ENCODE assay signal across 8 mouse cellular contexts in the genomic region with DNA sequence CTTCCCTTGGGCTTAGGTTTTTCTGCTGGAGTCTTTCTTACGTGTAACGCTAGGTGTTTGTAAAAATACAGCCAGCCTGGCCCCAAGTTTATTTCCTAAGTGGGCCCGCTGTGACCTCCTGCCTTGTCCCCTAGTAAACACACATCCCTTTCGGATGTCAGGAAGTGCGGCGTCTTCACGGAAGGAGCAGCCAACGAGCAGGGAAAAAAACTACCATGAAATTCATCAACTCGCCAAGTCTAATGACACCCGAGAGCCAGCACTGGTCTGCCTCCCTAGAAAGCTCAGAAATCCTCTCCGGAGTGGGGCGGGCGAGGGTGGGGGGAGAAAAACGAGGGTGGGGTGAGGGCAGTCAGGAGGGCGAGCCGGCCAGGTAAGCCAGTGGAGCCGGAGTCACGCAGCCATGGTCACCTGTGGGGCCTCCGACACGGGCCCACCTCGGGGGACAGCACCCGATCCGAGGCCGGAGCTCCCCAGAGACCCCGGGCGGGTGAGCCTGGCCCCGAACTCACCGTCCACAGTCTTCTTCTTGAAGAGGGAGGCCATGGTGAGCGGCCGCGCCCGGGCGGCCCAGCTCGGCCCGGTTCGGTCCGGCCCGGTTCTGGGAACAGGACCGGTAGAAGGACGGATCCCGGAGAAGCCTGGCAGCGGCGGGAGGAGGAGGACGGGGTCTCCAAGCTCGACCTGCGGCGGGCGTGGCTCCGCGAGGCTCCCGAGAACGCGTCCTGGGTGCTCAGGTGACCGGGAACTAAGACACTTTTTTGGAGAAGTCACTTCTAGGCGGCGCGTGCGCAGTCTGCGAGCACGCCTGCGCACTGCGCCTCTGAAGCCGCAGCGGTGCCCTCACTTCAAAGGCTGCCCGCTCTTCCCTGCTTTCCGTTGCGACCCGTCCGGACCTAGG. TPM values are rescaled to one million over a fixed set of nuclear protein-coding genes. Genes with fewer than 3 reads are reported as not detected.
DNase-seq lines count a peak whose midpoint lies in the region; ATAC-seq and TF ChIP-seq lines count a peak whose summit lies in the region.

A gene (minus strand): TSS at position 764 of the 901 bp plus-strand sequence.

- peak within 1 kb of the TSS; percentile 90 for H3K9ac ChIP-seq in embryonic facial prominence, embryonic 12.5 days
- peak within 1 kb of the TSS; percentile 89 for H3K9ac ChIP-seq in limb, embryonic 14.5 days (ENCODE audit: low read depth, low read length, severe bottlenecking)
- H3K9ac ChIP-seq in midbrain, postnatal 0 days (replicated peaks; ENCODE audit: low read length, poor library complexity, severe bottlenecking): peak within 1 kb of the TSS; percentile 91

- DNase-seq in 3134 (ENCODE audit: extremely low read depth, insufficient read length, low spot score): peak; percentile 92
- DNase-seq in adrenal gland, postnatal 25 days: peak; percentile 83
- peak; percentile 86 for DNase-seq in heart, adult 18-20 months
- peak; percentile 93 for DNase-seq in kidney, adult 2 months
- peak; percentile 91 for DNase-seq in limb, embryonic 14.5 days (ENCODE audit: low spot score)
- DNase-seq in midbrain, postnatal 0 days (ENCODE audit: low spot score): peak; percentile 95
- DNase-seq in spleen, postnatal 36 days (ENCODE audit: low spot score in 2 of 2): peak; percentile 82 to 85

- no peaks in the 10 kb centered on the region for H3K9me3 ChIP-seq in embryonic facial prominence, embryonic 12.5 days
- no peaks in the 10 kb centered on the region for H3K9me3 ChIP-seq in limb, embryonic 14.5 days (ENCODE audit: control insufficient read depth, low read length)
- no peaks in the 10 kb centered on the region for H3K9me3 ChIP-seq in midbrain, postnatal 0 days (ENCODE audit: low read length)

- WGBS in embryonic facial prominence, embryonic 12.5 days: under 1% methylated on average over 68 of the region's 69 CpGs
- WGBS in kidney, adult 2 months: under 1% methylated on average over 69 of the region's 69 CpGs
- WGBS in limb, embryonic 14.5 days: under 1% methylated on average over 60 of the region's 69 CpGs
- under 1% methylated on average over 61 of the region's 69 CpGs for WGBS in midbrain, postnatal 0 days

- ATAC-seq in embryonic facial prominence, embryonic 12.5 days (ENCODE audit: insufficient number of reproducible peaks, insufficient read depth, low FRiP score, low TSS enrichment): peak; percentile 90
- peak; percentile 93 for ATAC-seq in limb, embryonic 14.5 days (ENCODE audit: low FRiP score, low read depth)
- ATAC-seq in midbrain, postnatal 0 days (ENCODE audit: low FRiP score): peak; percentile 93

- H3K4me1 ChIP-seq in embryonic facial prominence, embryonic 12.5 days: peaks cover 2% of the 10 kb centered on the region; the same call in 1 of the 2 replicates
- H3K4me1 ChIP-seq in kidney, adult 2 months (ENCODE audit: control insufficient read depth, insufficient read depth, low read length): peaks cover 11% of the 10 kb centered on the region
- peaks cover 4% of the 10 kb centered on the region; the same call in 1 of the 2 replicates for H3K4me1 ChIP-seq in limb, embryonic 14.5 days (ENCODE audit: control insufficient read depth, insufficient read depth, low read length)
- peaks cover 6% of the 10 kb centered on the region for H3K4me1 ChIP-seq in midbrain, postnatal 0 days (ENCODE audit: insufficient read depth, low read length)

- TF ChIP-seq POLR2A in kidney, adult 2 months (IDR thresholded peaks at IDR 0.05; ENCODE audit: low read depth, low read length): peak; percentile 38
- peak; percentile 49; the same call in 1 of the 2 replicates for TF ChIP-seq POLR2A in limb, embryonic 14.5 days (IDR thresholded peaks at IDR 0.05; ENCODE audit: borderline replicate concordance, extremely low read depth, insufficient read depth, insufficient read length)

- peak within 1 kb of the TSS; percentile 95 for H3K4me3 ChIP-seq in embryonic facial prominence, embryonic 12.5 days
- peak within 1 kb of the TSS; percentile 69 for H3K4me3 ChIP-seq in kidney, adult 2 months (ENCODE audit: insufficient read depth, low read depth, low read length)
- peak within 1 kb of the TSS; percentile 82 for H3K4me3 ChIP-seq in limb, embryonic 14.5 days (replicated peaks; ENCODE audit: low read length)
- H3K4me3 ChIP-seq in midbrain, postnatal 0 days (ENCODE audit: low read depth, low read length): peak within 1 kb of the TSS; percentile 98

- peak within 1 kb of the TSS; percentile 41; the same call in 1 of the 2 replicates for H3K27ac ChIP-seq in embryonic facial prominence, embryonic 12.5 days
- H3K27ac ChIP-seq in kidney, adult 2 months (ENCODE audit: insufficient read depth, low read depth, low read length): peak within 1 kb of the TSS; percentile 58
- peak within 1 kb of the TSS; percentile 50; the same call in 1 of the 2 replicates for H3K27ac ChIP-seq in limb, embryonic 14.5 days (replicated peaks; ENCODE audit: low read depth, low read length)
- H3K27ac ChIP-seq in midbrain, postnatal 0 days (ENCODE audit: low read depth, low read length): peak within 1 kb of the TSS; percentile 82

- TF ChIP-seq CTCF in kidney, adult 2 months (conservative IDR thresholded peaks at IDR 0.05; ENCODE audit: insufficient read depth, insufficient read length, low read depth, low read length): no peak
- no peak for TF ChIP-seq CTCF in midbrain, postnatal 0 days (IDR thresholded peaks at IDR 0.05)

- 0 out of 2 replicates have a peak, but pooled peaks cover 3% of the 10 kb centered on the region for H3K36me3 ChIP-seq in embryonic facial prominence, embryonic 12.5 days
- H3K36me3 ChIP-seq in kidney, adult 2 months (ENCODE audit: control insufficient read depth, insufficient read depth, low read length): no peaks in the 10 kb centered on the region
- no peaks in the 10 kb centered on the region for H3K36me3 ChIP-seq in limb, embryonic 14.5 days (ENCODE audit: control insufficient read depth, insufficient read depth, low read length)
- no peaks in the 10 kb centered on the region for H3K36me3 ChIP-seq in midbrain, postnatal 0 days (ENCODE audit: insufficient read depth, low read length)

- peak within 1 kb of the TSS; percentile 70 for H3K4me2 ChIP-seq in embryonic facial prominence, embryonic 12.5 days (replicated peaks)
- peak within 1 kb of the TSS; percentile 55 for H3K4me2 ChIP-seq in limb, embryonic 14.5 days (replicated peaks; ENCODE audit: low read depth, low read length, severe bottlenecking)
- H3K4me2 ChIP-seq in midbrain, postnatal 0 days (ENCODE audit: low read depth, low read length, poor library complexity, severe bottlenecking): peak within 1 kb of the TSS; percentile 73

- H3K27me3 ChIP-seq in embryonic facial prominence, embryonic 12.5 days: no peaks in the 10 kb centered on the region
- H3K27me3 ChIP-seq in kidney, adult 2 months (replicated peaks; ENCODE audit: control insufficient read depth, insufficient read depth, low read length): no peaks in the 10 kb centered on the region
- H3K27me3 ChIP-seq in limb, embryonic 14.5 days (ENCODE audit: control insufficient read depth, insufficient read depth, low read length): no peaks in the 10 kb centered on the region
- H3K27me3 ChIP-seq in midbrain, postnatal 0 days (ENCODE audit: insufficient read depth, low read length): no peaks in the 10 kb centered on the region

RNA-seq across cellular contexts. Expression of the gene that starts here (rescaled TPM):
- total RNA-seq in adrenal gland, postnatal 25 days (2021): 52.6 and 59.6 TPM in 2 replicates
- 105 and 114 TPM in 2 replicates for polyA plus RNA-seq in embryonic facial prominence, embryonic 12.5 days (2016; fragmentation: Nextera tagmentation; extraction: Ambion mirVana)
- 10 to 100 TPM; 42.8 to 42.9 TPM for total RNA-seq in heart, adult 18-20 months (2021)
- polyA plus RNA-seq in kidney, adult 2 months (2012; rRNA removed): 14.9 and 16.0 TPM in 2 replicates
- 38.4 and 51.4 TPM in 2 replicates for polyA plus RNA-seq in limb, embryonic 14.5 days (2012; rRNA removed)
- 109 and 129 TPM in 2 replicates for polyA plus RNA-seq in limb, embryonic 14.5 days (2014; fragmentation: Nextera tagmentation; extraction: Ambion mirVana)
- total RNA-seq in midbrain, postnatal 0 days (2014; rRNA removed): 50.9 and 66.0 TPM in 2 replicates
- polyA plus RNA-seq in midbrain, postnatal 0 days (2015; fragmentation: Nextera tagmentation; extraction: Ambion mirVana): 164 and 168 TPM in 2 replicates

Comparison
In these comparisons a context has a peak if more than half of its experiments do, and no peak if none do; other contexts are left out.
1. Peak in every context shown above with its lines: DNase-seq, ATAC-seq, H3K4me3 ChIP-seq and H3K27ac ChIP-seq.